Mouse (Mus musculus) R1 (cell line): ENCODE measurements around the gene Pacsin3.

Experiments
- DNase-seq: peaks from one replicate; pipeline ENCODE4 v3.0.0-alpha.2; 2018; ENCODE audit warnings: low read depth, low spot score

Pacsin3 gene

DNA sequence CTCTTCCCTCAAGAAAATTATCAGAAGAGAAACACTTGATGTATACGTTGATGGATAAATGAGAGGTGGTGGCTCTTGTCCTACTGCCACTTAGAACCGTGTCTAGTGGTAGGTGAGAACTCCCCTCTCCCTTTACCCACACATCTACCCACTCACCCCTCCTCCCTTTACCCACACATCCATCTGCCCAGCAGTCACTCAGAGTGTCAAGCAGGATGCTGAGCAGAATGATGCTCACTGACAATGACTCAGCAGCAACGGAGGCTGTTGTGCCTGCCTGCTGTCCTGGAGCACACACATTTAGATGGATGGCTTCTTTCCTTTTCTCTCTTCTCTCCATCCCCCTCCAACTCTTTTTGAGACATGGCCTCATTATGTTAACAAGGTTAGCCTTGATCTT, 47.1 kb downstream of the Pacsin3 start:
- DNase-seq: no peak

DNA sequence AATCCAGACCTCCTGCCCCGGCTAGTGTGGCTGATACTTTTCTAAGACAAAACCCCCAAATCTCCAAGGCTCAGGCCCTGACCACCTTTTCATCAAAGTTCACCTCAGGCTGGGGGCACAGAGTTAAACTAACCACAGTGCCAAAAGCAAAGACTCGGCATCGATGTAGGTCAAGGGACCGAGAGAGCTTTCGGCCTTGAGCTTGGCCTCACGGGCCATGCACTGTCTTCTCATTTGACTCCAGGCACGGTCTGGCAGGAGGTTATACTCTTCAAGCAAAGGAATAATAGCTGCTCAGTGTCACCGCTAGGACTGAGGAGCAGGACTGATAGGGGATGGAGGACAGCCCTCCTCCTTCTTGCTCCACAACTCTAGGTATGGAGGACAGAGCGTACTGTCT, 50.2 kb downstream of the Pacsin3 start:
- no peak for DNase-seq

DNA sequence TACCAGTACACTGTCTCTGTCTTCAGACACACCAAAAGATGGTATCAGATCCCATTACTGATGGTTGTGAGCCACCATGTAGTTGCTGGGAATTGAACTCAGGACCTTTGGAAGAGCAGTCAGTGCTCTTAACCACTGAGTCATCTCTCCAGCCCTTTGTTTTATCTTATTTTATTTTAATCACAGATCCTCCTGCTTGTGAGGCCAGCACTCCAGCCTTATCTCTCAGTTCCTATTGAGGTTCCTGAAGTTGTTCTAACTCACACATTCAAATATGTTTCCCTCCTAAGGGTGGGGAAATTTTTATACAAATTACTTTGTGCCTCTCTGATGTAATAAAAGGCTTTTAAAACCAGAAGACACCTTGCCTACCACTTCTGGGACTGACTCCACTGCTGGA, 50.8 kb downstream of the Pacsin3 start:
- DNase-seq: no peak

DNA sequence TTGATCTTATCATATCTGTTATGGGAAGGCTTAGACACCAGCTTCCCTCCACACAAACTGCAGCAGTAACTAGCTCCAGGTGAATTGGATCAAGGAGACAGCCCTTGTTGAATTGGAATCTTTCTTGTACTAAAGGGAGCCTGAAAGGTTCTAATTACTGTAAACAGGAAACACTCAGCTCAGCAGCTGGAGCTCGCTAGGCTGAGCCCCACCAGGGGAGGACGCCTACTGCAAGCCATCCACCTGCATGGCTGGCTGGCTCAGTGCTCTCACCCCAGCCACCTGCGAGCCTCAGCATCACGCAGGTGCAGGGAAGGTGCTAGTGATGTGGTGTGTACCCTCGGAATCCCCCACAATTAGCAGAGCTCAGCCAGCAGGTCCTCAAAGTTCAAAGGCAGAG, 52.9 kb downstream of the Pacsin3 start:
- peak; percentile 38 for DNase-seq

DNA sequence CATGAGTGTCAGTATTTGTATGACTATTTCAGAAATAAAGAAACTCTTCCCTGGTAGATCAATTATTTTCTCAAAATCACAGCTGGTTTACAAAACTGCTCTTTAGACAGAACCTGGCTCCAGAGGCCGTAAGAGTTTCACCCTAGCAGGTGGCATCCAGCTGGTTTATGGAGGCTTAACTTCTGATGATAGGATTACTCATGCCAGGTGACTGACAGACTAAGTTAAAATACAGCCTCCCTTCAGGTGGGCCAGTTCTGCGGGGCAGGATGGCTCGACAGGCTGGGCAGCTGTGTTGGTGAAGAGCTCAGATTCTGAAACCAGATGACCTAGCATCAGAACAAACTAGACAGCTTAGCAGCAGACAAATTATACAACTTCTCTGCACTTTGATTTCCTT, 53.8 kb downstream of the Pacsin3 start:
- no peak for DNase-seq

DNA sequence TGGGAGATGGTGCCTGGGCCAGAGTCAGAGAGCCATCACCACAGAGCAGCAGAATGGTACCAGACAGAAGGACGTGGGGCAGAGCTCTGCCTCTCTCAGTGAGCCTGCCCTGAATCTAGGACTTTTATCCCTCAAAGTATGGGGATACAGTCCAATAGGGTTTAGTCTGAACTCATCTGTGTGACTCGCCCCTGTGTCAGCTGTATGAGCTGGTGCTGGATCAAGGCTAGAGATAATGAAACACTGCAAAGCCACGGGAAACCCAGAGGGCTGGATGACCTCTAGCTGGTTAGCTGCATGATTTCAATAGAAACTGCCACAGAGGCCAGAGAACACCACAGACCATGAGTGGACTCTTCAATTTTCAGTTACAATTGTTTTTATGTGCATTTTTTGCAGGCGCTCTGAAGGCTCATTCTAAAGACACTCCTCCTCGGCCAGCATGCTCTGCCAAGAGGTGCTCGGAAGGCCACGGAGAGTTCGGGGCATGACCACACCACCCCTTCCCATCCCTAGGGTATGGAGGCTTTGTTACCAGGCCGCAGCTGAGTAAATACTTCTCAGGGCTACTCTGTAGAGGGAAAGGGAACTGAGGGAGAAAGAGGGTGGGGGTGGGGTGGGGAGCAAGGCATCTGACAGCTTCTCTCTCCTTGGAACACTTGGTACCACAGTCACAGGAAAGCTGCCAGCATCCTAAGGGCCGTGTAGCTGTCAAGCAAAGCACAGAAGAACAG, 57.0 kb downstream of the Pacsin3 start:
- no peak for DNase-seq

DNA sequence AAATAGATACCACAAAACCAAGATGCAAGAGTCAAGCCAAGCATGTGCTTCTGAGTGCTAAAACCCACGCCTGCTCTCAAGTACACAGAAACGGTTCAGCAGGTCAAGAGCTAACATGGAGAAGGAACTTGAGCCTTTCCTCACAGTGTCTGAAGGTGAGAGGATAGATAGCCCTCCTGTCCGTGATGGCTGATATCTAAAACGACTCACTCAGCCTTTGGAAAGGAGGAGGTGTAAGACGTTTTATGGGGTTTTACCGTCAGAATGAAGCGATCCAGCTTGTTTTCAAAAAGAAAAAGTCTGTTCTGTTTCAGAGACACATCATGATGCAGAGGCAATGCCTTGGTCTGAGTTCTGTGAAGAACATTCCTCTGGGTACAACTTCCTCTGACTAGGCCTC, 58.4 kb downstream of the Pacsin3 start:
- DNase-seq: no peak
